Mouse (Mus musculus): ENCODE data around the gene Rasl11b.

Gene Rasl11b

GRCm38 (mm10) chr5:74188076-74188475, 7.0 kb upstream of the Rasl11b start:
- no peak for DNase-seq (ENCODE audit: low read depth, low spot score)

GRCm38 (mm10) chr5:74188886-74189285, 6.2 kb upstream of the Rasl11b start:
- DNase-seq (ENCODE audit: low read depth, low spot score) = no peak

GRCm38 (mm10) chr5:74189484-74190160, 5.5 kb upstream of the Rasl11b start:
- no peak for DNase-seq (ENCODE audit: low read depth, low spot score)

GRCm38 (mm10) chr5:74190161-74190491, 5.0 kb upstream of the Rasl11b start:
- no peak for DNase-seq (ENCODE audit: low read depth, low spot score)

GRCm38 (mm10) chr5:74190911-74191310, 4.2 kb upstream of the Rasl11b start:
- no peak for DNase-seq (ENCODE audit: low read depth, low spot score)

- no peak for DNase-seq (ENCODE audit: low read depth, low spot score)
Observed at GRCm38 (mm10) chr5:74193008-74193407, 2.1 kb upstream of the Rasl11b start.

GRCm38 (mm10) chr5:74193626-74194025, 1.5 kb upstream of the Rasl11b start:
- no peak for DNase-seq (ENCODE audit: low read depth, low spot score)

GRCm38 (mm10) chr5:74194027-74194840, 852 bp upstream of the Rasl11b start:
- no peak for DNase-seq (ENCODE audit: low read depth, low spot score)

GRCm38 (mm10) chr5:74195614-74196306, 674 bp downstream of the Rasl11b start:
- DNase-seq (ENCODE audit: low read depth, low spot score) = no peak

- DNase-seq (ENCODE audit: low read depth, low spot score) = no peak
Observed at GRCm38 (mm10) chr5:74196307-74196618, 1.2 kb downstream of the Rasl11b start.

GRCm38 (mm10) chr5:74197541-74198330, 2.6 kb downstream of the Rasl11b start:
- no peak for DNase-seq (ENCODE audit: low read depth, low spot score)

GRCm38 (mm10) chr5:74198446-74198845, 3.4 kb downstream of the Rasl11b start:
- no peak for DNase-seq (ENCODE audit: low read depth, low spot score)

- no peak for DNase-seq (ENCODE audit: low read depth, low spot score)
Observed at GRCm38 (mm10) chr5:74199793-74200192, 4.7 kb downstream of the Rasl11b start.

GRCm38 (mm10) chr5:74200481-74200880, 5.4 kb downstream of the Rasl11b start:
- DNase-seq (ENCODE audit: low read depth, low spot score) = no peak

GRCm38 (mm10) chr5:74201570-74202357, 6.7 kb downstream of the Rasl11b start:
- DNase-seq (ENCODE audit: low read depth, low spot score) = no peak

GRCm38 (mm10) chr5:74202515-74202914, 7.4 kb downstream of the Rasl11b start:
- no peak for DNase-seq (ENCODE audit: low read depth, low spot score)

GRCm38 (mm10) chr5:74204465-74204864, 9.4 kb downstream of the Rasl11b start:
- DNase-seq (ENCODE audit: low read depth, low spot score) = no peak

- no peak for DNase-seq (ENCODE audit: low read depth, low spot score)
Observed at GRCm38 (mm10) chr5:74205509-74205908, 10.4 kb downstream of the Rasl11b start.

GRCm38 (mm10) chr5:74206038-74206437, 11.0 kb downstream of the Rasl11b start:
- DNase-seq (ENCODE audit: low read depth, low spot score) = no peak

- no peak for DNase-seq (ENCODE audit: low read depth, low spot score)
Observed at GRCm38 (mm10) chr5:74206649-74207048, 11.6 kb downstream of the Rasl11b start.

- DNase-seq (ENCODE audit: low read depth, low spot score) = no peak
Observed at GRCm38 (mm10) chr5:74207209-74207608, 12.1 kb downstream of the Rasl11b start.

Measured in embryo, embryonic 11.5 days (tissue).